Mouse (Mus musculus): ENCODE measurements around the gene Sipa1l3. TPM values are rescaled to one million over a fixed set of nuclear protein-coding genes. Genes with fewer than 3 reads are reported as not detected.

Sipa1l3 gene
- polyA plus RNA-seq, 1 experiment from 2014 or later: 15.6 TPM

- H3K9ac ChIP-seq (ENCODE audit: low read depth, low read length): no peak overlapping the region
- H3K4me1 ChIP-seq (ENCODE audit: control insufficient read depth, insufficient read depth, low read length): peaks cover 13% of the 10 kb centered on the region; the same call in 1 of the 2 replicates
- H3K4me2 ChIP-seq (ENCODE audit: low read depth, low read length): no peak overlapping the region
- WGBS: 71% methylated on average over 4 of the region's 4 CpGs
- DNase-seq (ENCODE audit: low spot score) (no peak), ATAC-seq (ENCODE audit: low read depth) (no peak)
- no peak overlapping the region for H3K4me3 ChIP-seq (ENCODE audit: low read depth, low read length)
- H3K9me3 ChIP-seq (ENCODE audit: control insufficient read depth, low read length): no peaks in the 10 kb centered on the region
- H3K27me3 ChIP-seq (replicated peaks; ENCODE audit: control insufficient read depth, insufficient read depth, low read length): peaks cover 22% of the 10 kb centered on the region
- H3K27ac ChIP-seq (replicated peaks; ENCODE audit: low read depth, low read length): no peak overlapping the region
- no peaks in the 10 kb centered on the region for H3K36me3 ChIP-seq (ENCODE audit: control insufficient read depth, insufficient read depth, low read length)
Measured at GRCm38 (mm10) chr7:29277510-29277909, 240.9 kb downstream of the Sipa1l3 start.

DNA sequence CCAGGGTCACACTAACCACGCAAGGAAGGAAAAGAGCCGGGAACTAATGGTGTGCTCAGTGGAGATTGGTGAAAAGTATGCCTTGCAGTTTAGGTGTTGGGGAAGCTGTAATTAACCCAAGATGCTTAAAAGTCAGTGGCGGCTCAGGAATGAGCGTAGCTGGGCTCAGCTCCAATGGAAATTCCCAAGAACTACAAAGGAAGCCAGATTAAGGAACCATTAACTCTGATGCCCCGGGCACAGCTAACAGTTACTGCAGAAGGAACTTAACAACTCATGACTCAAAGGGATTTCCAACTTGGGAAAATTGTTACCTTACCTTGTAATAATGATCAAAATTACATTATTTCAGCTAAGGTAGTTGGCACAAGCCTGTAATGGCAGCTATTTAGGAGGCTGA lies 241.7 kb downstream of the Sipa1l3 start:
- no peak for ATAC-seq (ENCODE audit: low read depth)
- Histone ChIP-seq H3K4me1 (ENCODE audit: control insufficient read depth, insufficient read depth, low read length) (peaks cover 13% of the 10 kb centered on the region; the same call in 1 of the 2 replicates), H3K27ac (replicated peaks; ENCODE audit: low read depth, low read length) (no peak overlapping the region), H3K9ac (ENCODE audit: low read depth, low read length) (no peak overlapping the region), H3K9me3 (ENCODE audit: control insufficient read depth, low read length) (no peaks in the 10 kb centered on the region), H3K36me3 (ENCODE audit: control insufficient read depth, insufficient read depth, low read length) (no peaks in the 10 kb centered on the region), H3K27me3 (replicated peaks; ENCODE audit: control insufficient read depth, insufficient read depth, low read length) (peaks cover 14% of the 10 kb centered on the region), H3K4me2 (ENCODE audit: low read depth, low read length) (no peak overlapping the region), H3K4me3 (ENCODE audit: low read depth, low read length) (no peak overlapping the region)
- WGBS: 40% methylated on average over 5 of the region's 5 CpGs
- DNase-seq (ENCODE audit: low spot score): no peak

GRCm38 (mm10) chr7:29271687-29272465 lies 246.6 kb downstream of the Sipa1l3 start:
- no peak overlapping the region for H3K4me3 ChIP-seq (ENCODE audit: low read depth, low read length)
- H3K4me1 ChIP-seq (ENCODE audit: control insufficient read depth, insufficient read depth, low read length): 0 out of 2 replicates have a peak, but pooled peaks cover 5% of the 10 kb centered on the region
- no peaks in the 10 kb centered on the region for H3K36me3 ChIP-seq (ENCODE audit: control insufficient read depth, insufficient read depth, low read length)
- H3K4me2 ChIP-seq (ENCODE audit: low read depth, low read length): no peak overlapping the region
- DNase-seq (ENCODE audit: low spot score): no peak
- 66% methylated on average over 8 of the region's 8 CpGs for WGBS
- H3K9me3 ChIP-seq (ENCODE audit: control insufficient read depth, low read length): no peaks in the 10 kb centered on the region
- H3K27ac ChIP-seq (replicated peaks; ENCODE audit: low read depth, low read length): no peak overlapping the region; the same call in 1 of the 2 replicates
- no peak overlapping the region for H3K9ac ChIP-seq (ENCODE audit: low read depth, low read length)
- H3K27me3 ChIP-seq (replicated peaks; ENCODE audit: control insufficient read depth, insufficient read depth, low read length): no peaks in the 10 kb centered on the region
- ATAC-seq (ENCODE audit: low read depth): no peak

GRCm38 (mm10) chr7:29270445-29270844 lies 248.0 kb downstream of the Sipa1l3 start:
- ATAC-seq (ENCODE audit: low read depth) (no peak), DNase-seq (ENCODE audit: low spot score) (no peak)
- no peaks in the 10 kb centered on the region for H3K9me3 ChIP-seq (ENCODE audit: control insufficient read depth, low read length)
- H3K4me2 ChIP-seq (ENCODE audit: low read depth, low read length): no peak overlapping the region
- no peak overlapping the region for H3K4me3 ChIP-seq (ENCODE audit: low read depth, low read length)
- H3K4me1 ChIP-seq (ENCODE audit: control insufficient read depth, insufficient read depth, low read length): no peaks in the 10 kb centered on the region
- H3K36me3 ChIP-seq (ENCODE audit: control insufficient read depth, insufficient read depth, low read length): no peaks in the 10 kb centered on the region
- no peak overlapping the region for H3K9ac ChIP-seq (ENCODE audit: low read depth, low read length)
- H3K27me3 ChIP-seq (replicated peaks; ENCODE audit: control insufficient read depth, insufficient read depth, low read length): no peaks in the 10 kb centered on the region
- 75% methylated on average over 4 of the region's 4 CpGs for WGBS
- no peak overlapping the region for H3K27ac ChIP-seq (replicated peaks; ENCODE audit: low read depth, low read length)

Other genes starting within 250 kb of the Sipa1l3 start
- 116 and 120 TPM in 2 replicates for gene Spint2, start 236.7 kb downstream of the Sipa1l3 start, polyA plus RNA-seq (2014; fragmentation: Nextera tagmentation; extraction: Ambion mirVana)
- gene Ppp1r14a, start 229.3 kb downstream of the Sipa1l3 start, polyA plus RNA-seq (2014; fragmentation: Nextera tagmentation; extraction: Ambion mirVana): 11.6 and 13.8 TPM in 2 replicates
- gene Dpf1, start 214.7 kb downstream of the Sipa1l3 start, polyA plus RNA-seq (2014; fragmentation: Nextera tagmentation; extraction: Ambion mirVana): 11.4 TPM in 2 replicates
- not detected in 2 replicates for gene Catsperg2, start 208.4 kb upstream of the Sipa1l3 start, polyA plus RNA-seq (2014; fragmentation: Nextera tagmentation; extraction: Ambion mirVana)
- gene Zfp84, start 249.9 kb upstream of the Sipa1l3 start, polyA plus RNA-seq (2014; fragmentation: Nextera tagmentation; extraction: Ambion mirVana): 15.7 and 17.0 TPM in 2 replicates

All from embryonic facial prominence, embryonic 14.5 days (tissue).